Mouse (Mus musculus) heart, postnatal 36 days (tissue): Measurements from ENCODE around the gene Psmd12. TPM values are rescaled to one million over a fixed set of nuclear protein-coding genes. Genes with fewer than 3 reads are reported as not detected.

Experiments used
- DNase-seq, 2 experiments: peaks; one replicate each; pipeline ENCODE4 v3.0.0; 2021 to 2022
- intact Hi-C: fragments of 180-260 bp; cut with DNase I; formaldehyde crosslinking; loops from one replicate; pipeline ENCODE4 v1.15.1; 2025
- total RNA-seq, 2 experiments: library from RNA; stranded (reverse); gene quantifications; 2 replicates each; pipeline ENCODE4 v1.2.3; 2021

Gene Psmd12
- total RNA-seq, 2 experiments from 2014 or later, result 89.6 to 92.4 TPM

DNA sequence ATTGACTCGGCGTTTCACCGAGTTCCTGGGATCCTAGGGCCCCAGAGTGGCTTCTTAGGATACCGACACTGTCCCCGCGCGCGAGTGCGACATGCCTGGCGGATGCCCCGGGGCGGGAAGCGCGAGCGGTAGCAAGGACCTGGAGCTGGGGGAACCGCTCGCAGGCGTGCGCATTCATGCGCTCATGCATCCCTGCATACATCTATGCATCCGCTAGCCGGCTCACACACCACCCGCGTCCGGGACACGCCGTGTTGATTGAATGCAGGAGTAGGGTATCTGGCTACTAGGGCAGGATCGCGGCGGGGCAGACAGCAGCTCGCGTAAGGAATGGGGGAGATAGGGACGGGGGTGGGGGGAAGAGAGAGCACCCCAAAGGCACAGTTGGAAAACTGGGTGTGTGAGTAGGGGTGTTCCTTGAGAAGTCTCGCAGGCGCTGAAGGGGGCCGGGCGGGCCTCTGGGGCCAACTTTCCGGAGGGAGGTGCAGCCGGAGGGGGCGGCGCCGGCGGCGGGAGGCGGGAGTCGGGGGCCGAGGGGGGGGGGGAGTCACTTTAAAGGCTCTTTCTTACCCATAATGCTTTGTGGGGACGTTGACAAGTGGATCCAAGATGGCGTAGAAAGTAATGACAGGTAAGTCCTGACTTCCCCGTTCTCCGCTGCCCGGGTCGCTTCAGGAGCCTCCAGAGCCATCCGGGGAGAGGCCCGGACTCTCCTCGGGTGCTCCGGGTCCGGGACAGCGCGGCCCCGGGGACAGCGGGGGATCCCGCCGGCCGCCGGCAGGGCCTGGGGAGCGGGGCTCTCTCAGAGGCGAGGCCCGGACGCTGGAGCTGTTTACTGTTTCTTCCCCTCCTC lies 68.3 kb downstream of the Psmd12 start, which contains the start of gene Helz:
Gene Helz, plus strand, starts transcription at position 580 of the 853 bp plus-strand sequence.
- peak; percentile 73 to 79 for DNase-seq
- intact Hi-C loops, result no loop called here

DNA sequence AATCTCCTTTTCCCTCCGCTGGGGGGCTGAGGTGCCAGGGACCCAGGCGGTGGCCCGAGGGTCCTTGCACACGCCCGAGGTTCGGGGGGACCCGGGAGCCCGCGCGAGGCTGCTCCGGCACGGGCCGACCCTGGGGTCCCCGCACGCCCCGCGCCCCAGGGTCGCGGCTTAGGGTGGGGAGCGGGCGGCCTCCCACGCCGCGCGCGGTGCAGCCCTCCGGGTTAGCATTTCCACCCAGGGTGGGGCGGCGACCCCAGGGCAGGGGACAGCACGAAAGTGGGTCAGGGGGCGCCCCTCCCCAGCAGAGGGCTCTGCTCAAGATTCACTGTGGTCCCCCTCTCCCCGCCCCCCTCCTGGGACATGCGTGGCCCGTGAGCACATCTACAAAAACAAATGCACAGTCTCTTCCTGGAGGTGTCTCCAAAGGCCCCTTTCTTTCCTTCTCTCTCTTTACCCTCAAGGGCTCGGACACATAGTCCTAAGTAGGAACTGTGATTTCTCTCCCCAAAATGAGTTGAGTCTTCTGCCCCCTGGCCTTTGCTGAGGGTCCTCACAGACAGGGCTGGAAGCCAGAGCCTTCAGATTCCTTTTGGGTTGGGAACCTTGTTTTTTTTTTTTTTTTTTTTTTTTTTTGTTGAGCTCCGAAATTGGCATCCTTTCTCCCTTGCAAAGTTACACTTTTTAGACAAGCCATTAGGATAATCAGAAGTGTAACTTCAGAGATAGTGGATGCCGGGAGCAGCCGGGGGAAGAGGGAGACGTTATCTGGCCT lies 69.1 kb downstream of the Psmd12 start:
- intact Hi-C loops, result no loop called here
- DNase-seq, result peak; percentile 8 to 13

Other genes starting within 250 kb of the Psmd12 start
- gene Pitpnc1, start 8.8 kb upstream of the Psmd12 start, total RNA-seq, result 10 to 100 TPM; 60.7 to 68.4 TPM
- gene Helz, start 68.4 kb downstream of the Psmd12 start, total RNA-seq, result 10 to 100 TPM; 24.4 to 27.7 TPM
- not detected for gene Cacng1, start 237.0 kb downstream of the Psmd12 start, total RNA-seq